Mouse (Mus musculus) lung, embryonic 14.5 days (tissue): ENCODE results near the gene Cirbp. TPM values are rescaled to one million over a fixed set of nuclear protein-coding genes. Genes with fewer than 3 reads are reported as not detected.
A peak's percentile ranks its signal among the peaks of the same experiment; 100 is the strongest.

ENCODE experiments used
- ATAC-seq: fragments of 200-750 bp; cut with Nextera tagmentation; 2 replicates; pipeline ENCODE4 v1.8.0; 2017; ENCODE audit warnings: mild to moderate bottlenecking, moderate TSS enrichment, moderate library complexity; ENCODE audit not compliant: insufficient read depth
- DNase-seq: peaks from one replicate; pipeline ENCODE4 v3.0.0-alpha.2; 2015
- H3K27ac ChIP-seq: fragments of 300-500 bp; sonication (generic); 2 replicates; pipeline ENCODE4 v1.5.1; 2014; ENCODE audit warnings: low read depth, mild to moderate bottlenecking, moderate library complexity
- H3K27me3 ChIP-seq: fragments of 300-500 bp; sonication (generic); 2 replicates; pipeline ENCODE4 v1.6.1; 2014; ENCODE audit warnings: low read length, control low read depth; ENCODE audit not compliant: insufficient read depth
- H3K36me3 ChIP-seq: fragments of 300-500 bp; sonication (generic); 2 replicates; pipeline ENCODE4 v1.6.1; 2014; ENCODE audit warnings: control low read depth; ENCODE audit not compliant: insufficient read depth
- H3K4me1 ChIP-seq: fragments of 300-500 bp; sonication (generic); 2 replicates; pipeline ENCODE4 v1.6.1; 2014; ENCODE audit warnings: antibody characterized with exemption, control low read depth; ENCODE audit not compliant: insufficient read depth
- H3K4me2 ChIP-seq: fragments of 300-500 bp; sonication (generic); 2 replicates; pipeline ENCODE4 v1.6.1; 2014; ENCODE audit warnings: mild to moderate bottlenecking
- H3K4me3 ChIP-seq: fragments of 300-500 bp; sonication (generic); 2 replicates; pipeline ENCODE4 v1.5.1; 2014; ENCODE audit warnings: low read depth, low read length
- H3K9ac ChIP-seq: fragments of 300-500 bp; sonication (generic); 2 replicates; pipeline ENCODE4 v1.6.1; 2014
- H3K9me3 ChIP-seq: fragments of 300-500 bp; sonication (generic); 2 replicates; pipeline ENCODE4 v1.6.1; 2016; ENCODE audit warnings: low read depth, low read length, control low read depth
- CTCF ChIP-seq: IDR thresholded peaks from 2 replicates; pipeline ENCODE4 v1.5.1; 2016; ENCODE audit warnings: antibody characterized with exemption, low read depth
- WGBS: fragments of 180-500 bp; shearing (Covaris S2); extraction: QIAGEN DNeasy Blood & Tissue Kit; methylation state at CpG from one replicate; pipeline ENCODE4 v1.1.7; 2014; 5-methylcytosine and 5-hydroxymethylcytosine counted together
- polyA plus RNA-seq: library from polyadenylated mRNA; unstranded; fragments of >200 nt; fragmentation: Nextera tagmentation; extraction: Ambion mirVana; gene quantifications from 2 replicates; pipeline ENCODE4 v1.2.1, GENCODE M21; 2014

The Cirbp gene
- polyA plus RNA-seq, 1 experiment from 2014 or later = 71.9 TPM

- Histone ChIP-seq H3K9ac (no peak overlapping the region), H3K4me1 (peaks cover 19% of the 10 kb centered on the region), H3K36me3 (peaks cover 35% of the 10 kb centered on the region), H3K27ac (no peak overlapping the region), H3K27me3 (no peaks in the 10 kb centered on the region), H3K4me2 (no peak overlapping the region), H3K4me3 (no peak overlapping the region), H3K9me3 (no peaks in the 10 kb centered on the region)
- DNase-seq (no peak), ATAC-seq (no peak)
- 94% methylated on average over 16 of the region's 16 CpGs for WGBS
- TF ChIP-seq CTCF = no peak
These were observed 4.3 kb downstream of the Cirbp start for GRCm38 (mm10) chr10:80170052-80170451.

- H3K4me2 ChIP-seq = no peak overlapping the region
- ATAC-seq (no peak), DNase-seq (no peak)
- H3K27me3 ChIP-seq = no peaks in the 10 kb centered on the region
- TF ChIP-seq CTCF = no peak
- WGBS = 93% methylated on average over 19 of the region's 19 CpGs
- H3K36me3 ChIP-seq = peaks cover 35% of the 10 kb centered on the region
- H3K4me1 ChIP-seq = peaks cover 14% of the 10 kb centered on the region
- H3K27ac ChIP-seq = no peak overlapping the region
- no peak overlapping the region for H3K4me3 ChIP-seq
- no peak overlapping the region for H3K9ac ChIP-seq
- no peaks in the 10 kb centered on the region for H3K9me3 ChIP-seq
These were observed 4.8 kb downstream of the Cirbp start for GRCm38 (mm10) chr10:80170601-80171021.

- peaks cover 10% of the 10 kb centered on the region; the same call in 1 of the 2 replicates for H3K4me1 ChIP-seq
- no peaks in the 10 kb centered on the region for H3K9me3 ChIP-seq
- no peak overlapping the region for H3K27ac ChIP-seq
- H3K9ac ChIP-seq = no peak overlapping the region
- no peak for DNase-seq
- no peak for ATAC-seq
- H3K36me3 ChIP-seq = peaks cover 35% of the 10 kb centered on the region
- TF ChIP-seq CTCF = no peak
- no peaks in the 10 kb centered on the region for H3K27me3 ChIP-seq
- WGBS = 77% methylated on average over 15 of the region's 15 CpGs
- H3K4me3 ChIP-seq = no peak overlapping the region
- H3K4me2 ChIP-seq = no peak overlapping the region
These were observed 5.5 kb downstream of the Cirbp start for GRCm38 (mm10) chr10:80171252-80171651.

- ATAC-seq (no peak), DNase-seq (no peak)
- peak overlapping the region; percentile 67 for H3K4me2 ChIP-seq
- peak overlapping the region; percentile 84 for H3K27ac ChIP-seq
- no peak for TF ChIP-seq CTCF
- WGBS = 85% methylated on average over 45 of the region's 45 CpGs
- H3K4me3 ChIP-seq = peak overlapping the region; percentile 50
- peaks cover 35% of the 10 kb centered on the region for H3K36me3 ChIP-seq
- H3K27me3 ChIP-seq = no peaks in the 10 kb centered on the region
- no peaks in the 10 kb centered on the region for H3K9me3 ChIP-seq
- peak overlapping the region; percentile 62; the same call in 1 of the 2 replicates for H3K9ac ChIP-seq
- peaks cover 6% of the 10 kb centered on the region; the same call in 1 of the 2 replicates for H3K4me1 ChIP-seq
These were observed 6.2 kb downstream of the Cirbp start for GRCm38 (mm10) chr10:80171760-80172526.

GRCm38 (mm10) chr10:80172527-80173292 is 6.9 kb downstream of the Cirbp start, which contains the start of gene 1600002K03Rik:
Gene 1600002K03Rik, plus strand, starts transcription at chr10:80172944.
- no peak for TF ChIP-seq CTCF
- DNase-seq = peak; percentile 95
- Histone ChIP-seq H3K36me3 (peaks cover 35% of the 10 kb centered on the region), H3K9ac (peak within 1 kb of the TSS; percentile 62), H3K4me2 (peak within 1 kb of the TSS; percentile 67), H3K4me3 (peak within 1 kb of the TSS; percentile 50), H3K27ac (peak within 1 kb of the TSS; percentile 84), H3K9me3 (no peaks in the 10 kb centered on the region), H3K4me1 (peaks cover 5% of the 10 kb centered on the region; the same call in 1 of the 2 replicates), H3K27me3 (no peaks in the 10 kb centered on the region)
- ATAC-seq = peak; percentile 75
- 7% methylated on average over 35 of the region's 35 CpGs for WGBS

GRCm38 (mm10) chr10:80173358-80173757 is 7.6 kb downstream of the Cirbp start:
- peak overlapping the region; percentile 62 for H3K9ac ChIP-seq
- ATAC-seq (no peak), DNase-seq (no peak)
- peaks cover 35% of the 10 kb centered on the region for H3K36me3 ChIP-seq
- 12% methylated on average over 10 of the region's 11 CpGs for WGBS
- H3K27me3 ChIP-seq = no peaks in the 10 kb centered on the region
- peak overlapping the region; percentile 67 for H3K4me2 ChIP-seq
- H3K4me1 ChIP-seq = peaks cover 5% of the 10 kb centered on the region; the same call in 1 of the 2 replicates
- H3K27ac ChIP-seq = no peak overlapping the region
- H3K4me3 ChIP-seq = peak overlapping the region; percentile 50
- TF ChIP-seq CTCF = no peak
- H3K9me3 ChIP-seq = no peaks in the 10 kb centered on the region
